Mouse (Mus musculus) layer of hippocampus, adult 2 months (tissue): ENCODE results near the gene Glul. TPM values are rescaled to one million over a fixed set of nuclear protein-coding genes. Genes with fewer than 3 reads are reported as not detected.

ENCODE experiments used
- DNase-seq, 2 experiments: peaks; one replicate each; pipeline ENCODE4 v3.0.0; 2022; ENCODE audit warnings: low spot score in 2 of 2
- H3K27ac ChIP-seq: fragments of 200-600 bp; 2 replicates; pipeline ENCODE4 v1.8.1; 2022
- H3K4me3 ChIP-seq: fragments of 200-600 bp; 2 replicates; pipeline ENCODE4 v1.8.1; 2022; ENCODE audit warnings: mild to moderate bottlenecking
- CTCF ChIP-seq: fragments of 200-600 bp; conservative IDR thresholded peaks from 2 replicates; pipeline ENCODE4 v1.8.1; 2022; ENCODE audit warnings: antibody characterized with exemption, mild to moderate bottlenecking, moderate library complexity
- total RNA-seq, 2 experiments: library from RNA; stranded (reverse); gene quantifications; 2 replicates each; pipeline ENCODE4 v1.2.3; 2021

The Glul gene
- total RNA-seq, 2 experiments from 2014 or later: 1,778 to 1,824 TPM

GRCm38 (mm10) chr1:153918521-153919206 lies 18.9 kb downstream of the Glul start:
- Histone ChIP-seq H3K27ac (no peak overlapping the region), H3K4me3 (no peak overlapping the region)
- DNase-seq: no peak
- no peak for TF ChIP-seq CTCF

GRCm38 (mm10) chr1:153921642-153922041 lies 21.9 kb downstream of the Glul start:
- Histone ChIP-seq H3K27ac (no peak overlapping the region), H3K4me3 (no peak overlapping the region)
- TF ChIP-seq CTCF: no peak
- no peak for DNase-seq

GRCm38 (mm10) chr1:153922571-153923021 lies 22.9 kb downstream of the Glul start:
- H3K4me3 ChIP-seq: no peak overlapping the region
- DNase-seq: no peak
- no peak for TF ChIP-seq CTCF
- H3K27ac ChIP-seq: no peak overlapping the region

GRCm38 (mm10) chr1:153924395-153925385 lies 24.9 kb downstream of the Glul start:
- Histone ChIP-seq H3K4me3 (no peak overlapping the region), H3K27ac (no peak overlapping the region)
- TF ChIP-seq CTCF: no peak
- DNase-seq: no peak

DNA sequence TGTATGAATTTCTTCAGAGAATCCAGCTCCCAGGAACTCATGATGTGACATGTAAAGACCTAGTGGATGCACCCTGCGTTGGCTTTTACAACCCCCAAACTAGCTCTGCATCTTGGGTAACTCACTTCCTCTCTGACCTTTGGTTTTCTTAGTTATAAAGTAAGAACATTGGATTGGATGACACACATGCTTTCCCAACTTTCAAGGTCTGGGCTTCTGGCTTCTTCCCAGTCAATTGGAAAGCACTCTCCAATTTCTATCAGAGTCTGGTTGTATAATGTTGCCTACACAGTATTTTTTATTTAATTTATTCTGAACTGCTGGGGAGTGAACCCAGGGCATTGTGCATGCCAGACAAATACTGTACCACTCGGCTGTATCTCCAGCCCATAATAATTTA lies 30.7 kb downstream of the Glul start:
- TF ChIP-seq CTCF: no peak
- DNase-seq: no peak

DNA sequence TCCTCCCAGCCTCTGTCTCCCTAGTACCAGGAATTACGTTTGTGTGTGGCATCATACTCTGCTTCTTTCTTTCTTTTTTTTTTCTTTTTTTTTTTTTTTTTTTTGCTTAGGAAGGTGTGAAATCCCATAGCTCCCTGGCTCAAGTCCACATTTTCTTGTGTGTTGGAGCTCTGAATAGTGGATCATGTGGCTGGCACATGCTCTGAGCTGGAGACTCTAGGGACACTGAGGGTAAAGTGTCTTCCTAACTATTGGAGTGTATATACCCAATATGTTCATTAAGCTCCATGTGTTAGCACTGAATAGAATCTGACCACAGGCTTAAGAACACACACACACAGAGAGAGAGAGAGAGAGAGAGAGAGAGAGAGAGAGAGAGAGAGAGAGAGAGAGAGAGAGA lies 34.0 kb downstream of the Glul start:
- no peak for TF ChIP-seq CTCF
- Histone ChIP-seq H3K27ac (no peak overlapping the region), H3K4me3 (no peak overlapping the region)
- DNase-seq: no peak

More for the DNA sequence above, 30.7 kb downstream of the Glul start:
- no peak overlapping the region for H3K4me3 ChIP-seq
- no peak overlapping the region for H3K27ac ChIP-seq

GRCm38 (mm10) chr1:153935844-153936380 lies 36.2 kb downstream of the Glul start:
- H3K27ac ChIP-seq: peak overlapping the region; percentile 53
- H3K4me3 ChIP-seq: no peak overlapping the region
- DNase-seq: no peak
- TF ChIP-seq CTCF: peak; percentile 15; the same call in 1 of the 2 replicates

DNA sequence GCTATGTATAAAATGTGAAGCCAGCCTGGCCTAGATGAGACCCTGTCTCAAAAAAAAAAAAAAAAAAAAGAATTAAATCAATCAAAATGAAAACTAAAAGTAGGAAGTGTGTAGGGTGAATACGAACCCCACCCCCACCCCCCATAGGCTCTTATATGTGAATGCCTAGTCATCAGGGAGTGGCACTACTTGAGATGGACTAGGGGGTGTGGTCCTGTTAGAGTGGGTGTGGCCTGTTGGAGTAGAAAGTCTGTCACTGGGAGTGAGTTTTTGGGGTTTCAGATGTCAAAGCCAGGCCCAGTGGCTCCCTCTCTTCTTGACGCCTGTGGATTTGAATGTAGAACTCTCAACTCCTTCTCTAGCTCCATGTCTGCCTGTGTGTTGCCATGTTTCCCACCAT lies 37.3 kb downstream of the Glul start:
- no peak overlapping the region for H3K27ac ChIP-seq
- TF ChIP-seq CTCF: no peak
- DNase-seq: no peak
- H3K4me3 ChIP-seq: no peak overlapping the region

DNA sequence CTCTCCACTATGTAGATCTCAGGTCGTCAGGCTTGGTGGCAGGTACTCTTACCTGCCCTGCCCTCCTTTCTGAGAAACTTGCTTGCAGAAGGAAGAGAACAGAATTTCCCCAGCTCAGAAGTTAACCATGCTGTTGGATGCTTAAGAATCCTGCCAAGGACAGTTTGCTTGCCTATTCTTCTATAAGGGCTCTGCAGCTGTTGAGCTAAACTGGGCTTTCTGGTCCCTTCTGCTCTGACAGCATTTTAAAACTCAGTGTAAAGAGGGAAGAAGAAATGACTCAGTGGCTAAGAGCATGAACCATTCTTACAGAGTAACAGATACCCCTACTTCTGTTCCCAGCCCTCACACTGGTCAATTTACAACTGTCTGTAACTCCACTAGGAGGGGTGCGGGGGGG lies 41.2 kb downstream of the Glul start:
- no peak for DNase-seq
- Histone ChIP-seq H3K27ac (no peak overlapping the region), H3K4me3 (no peak overlapping the region)
- TF ChIP-seq CTCF: no peak

DNA sequence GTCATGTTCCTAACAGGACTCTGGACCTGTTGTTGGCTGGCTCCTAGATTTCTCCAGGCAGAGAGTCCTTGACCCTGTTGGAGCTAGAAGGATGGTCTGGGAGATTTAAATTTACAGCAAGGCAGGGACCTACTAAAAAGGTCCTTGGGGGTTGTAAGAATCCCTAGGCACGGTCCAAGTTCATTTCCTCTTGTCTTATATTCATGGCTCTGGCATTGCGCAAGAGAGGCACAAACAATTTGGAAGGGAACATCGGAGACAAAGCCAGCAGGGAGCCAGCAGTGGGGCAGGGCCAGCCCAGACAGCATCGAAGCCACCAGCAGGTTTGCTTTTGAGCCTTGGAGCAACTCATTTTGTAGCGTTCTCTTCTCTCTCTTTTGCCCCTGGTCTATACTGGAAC lies 45.4 kb downstream of the Glul start:
- TF ChIP-seq CTCF: no peak
- no peak for DNase-seq
- H3K4me3 ChIP-seq: no peak overlapping the region
- H3K27ac ChIP-seq: no peak overlapping the region

GRCm38 (mm10) chr1:153946971-153947370 lies 47.2 kb downstream of the Glul start:
- Histone ChIP-seq H3K27ac (no peak overlapping the region), H3K4me3 (no peak overlapping the region)
- DNase-seq: no peak
- TF ChIP-seq CTCF: no peak

DNA sequence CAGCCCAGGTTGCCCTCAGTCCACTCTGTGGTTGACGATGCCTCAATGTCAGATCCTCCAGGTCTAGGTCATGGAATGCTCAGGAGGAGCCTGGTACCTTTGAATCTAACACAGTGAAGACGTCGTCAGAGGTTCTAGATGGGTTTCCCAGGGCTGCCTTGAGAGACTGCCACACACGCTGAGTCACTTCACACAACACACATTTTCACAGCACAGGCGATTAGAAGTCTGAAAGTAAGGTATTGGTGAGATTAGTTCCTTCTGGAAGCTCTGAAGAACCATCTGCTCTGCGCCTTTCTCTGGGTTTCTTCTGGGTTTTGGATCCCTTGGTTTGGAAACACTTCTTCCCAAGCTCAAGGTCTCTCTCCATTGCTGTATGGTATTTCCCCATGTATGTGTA lies 48.1 kb downstream of the Glul start:
- TF ChIP-seq CTCF: no peak
- H3K4me3 ChIP-seq: no peak overlapping the region
- no peak for DNase-seq
- no peak overlapping the region for H3K27ac ChIP-seq

DNA sequence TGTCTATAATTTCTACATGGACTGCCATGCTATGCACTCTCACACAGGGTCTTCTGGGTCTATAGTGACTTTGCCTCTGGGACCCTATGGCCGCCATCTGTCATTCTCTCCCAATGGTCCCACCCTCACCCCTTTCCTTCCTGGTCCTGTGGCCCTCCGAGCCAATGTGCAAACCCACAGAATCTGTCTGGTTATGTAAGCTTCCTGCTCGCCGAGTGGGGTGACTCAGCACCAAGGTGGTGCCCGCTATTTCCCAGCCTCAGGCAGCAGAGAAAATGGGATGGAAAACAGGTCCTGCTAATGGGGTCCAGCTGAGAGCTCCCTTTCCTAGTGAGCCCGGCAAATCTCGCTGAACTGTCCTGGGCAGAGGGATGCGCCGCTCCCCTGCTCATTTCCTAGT lies 53.5 kb downstream of the Glul start:
- H3K4me3 ChIP-seq: no peak overlapping the region
- H3K27ac ChIP-seq: no peak overlapping the region
- TF ChIP-seq CTCF: no peak
- no peak for DNase-seq
